Mouse (Mus musculus): ENCODE data around the gene Idi1.

DNA sequence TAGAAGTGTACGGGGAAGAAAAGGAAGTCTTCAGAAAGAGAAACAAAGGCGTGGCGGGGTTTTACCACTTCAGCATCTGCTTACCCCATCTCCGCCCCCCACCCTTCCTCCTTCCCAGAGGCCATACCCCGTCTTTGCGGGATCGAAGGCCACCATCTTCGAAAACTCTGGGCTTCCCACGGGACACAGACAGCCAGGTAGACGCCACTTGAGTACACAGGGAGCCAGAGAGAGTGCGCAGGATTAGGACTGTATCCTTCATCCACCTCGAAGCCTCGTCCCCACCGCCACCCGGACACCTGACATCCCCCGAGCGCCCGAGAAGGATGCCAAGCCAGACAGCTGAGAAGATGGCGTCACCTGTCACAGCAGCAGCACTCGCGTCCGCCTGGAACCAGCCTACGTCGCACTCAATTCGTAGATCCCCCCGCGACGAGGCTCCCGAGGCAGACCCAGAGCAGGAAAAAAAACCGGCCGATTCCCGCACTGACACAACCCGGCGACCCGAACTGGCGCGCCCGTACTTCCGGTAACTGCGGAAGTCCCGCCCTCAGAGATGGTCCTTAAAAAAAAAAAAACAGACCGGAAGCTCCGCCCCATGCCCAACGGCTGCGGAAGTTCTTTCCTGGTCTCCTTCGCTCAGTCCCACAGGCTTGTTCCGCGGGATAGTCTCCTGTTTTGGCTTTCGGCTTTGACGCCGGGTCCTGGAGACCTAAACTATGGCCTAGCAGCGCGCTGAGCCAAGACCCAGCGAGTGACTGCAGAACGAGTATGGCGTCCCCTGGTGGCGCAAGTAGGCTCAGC lies 14.6 kb upstream of the Idi1 start:
- peak; percentile 96 for TF ChIP-seq CTCF (IDR thresholded peaks at IDR 0.05; ENCODE audit: insufficient read depth, low read length)
- TF ChIP-seq POLR2A (IDR thresholded peaks at IDR 0.05; ENCODE audit: borderline replicate concordance, extremely low read depth, low read depth, low read length) = peak; percentile 81; the same call in 1 of the 2 replicates

Measured in lung, adult 2 months (tissue).